Mouse (Mus musculus): ENCODE data around the gene Grik2. TPM values are rescaled to one million over a fixed set of nuclear protein-coding genes. Genes with fewer than 3 reads are reported as not detected.
"Not testable (repeated sequence)": the region's sequence is repeated elsewhere in the genome, so short reads cannot be mapped to it uniquely, and the experiment has no call there.

Gene Grik2
- total RNA-seq, 1 experiment from 2014 or later: not detected

- ATAC-seq (replicated peaks; ENCODE audit: low read depth, poor library complexity, severe bottlenecking): no peak
Observed at GRCm38 (mm10) chr10:49381852-49382251, 406.7 kb downstream of the Grik2 start.

GRCm38 (mm10) chr10:49368601-49369000 is 420.0 kb downstream of the Grik2 start:
- ATAC-seq (replicated peaks; ENCODE audit: low read depth, poor library complexity, severe bottlenecking): no peak

- ATAC-seq (replicated peaks; ENCODE audit: low read depth, poor library complexity, severe bottlenecking): no peak
Observed at GRCm38 (mm10) chr10:49365262-49365661, 423.3 kb downstream of the Grik2 start.

- no peak for ATAC-seq (replicated peaks; ENCODE audit: low read depth, poor library complexity, severe bottlenecking)
Observed at GRCm38 (mm10) chr10:49322413-49322812, 466.2 kb downstream of the Grik2 start.

GRCm38 (mm10) chr10:49319880-49320279 is 468.7 kb downstream of the Grik2 start:
- no peak for ATAC-seq (replicated peaks; ENCODE audit: low read depth, poor library complexity, severe bottlenecking)

- ATAC-seq (replicated peaks; ENCODE audit: low read depth, poor library complexity, severe bottlenecking): no peak
Observed at GRCm38 (mm10) chr10:49256247-49256939, 532.2 kb downstream of the Grik2 start.

GRCm38 (mm10) chr10:49237356-49237755 is 551.2 kb downstream of the Grik2 start:
- not testable (repeated sequence) for ATAC-seq (replicated peaks; ENCODE audit: low read depth, poor library complexity, severe bottlenecking)

- ATAC-seq (replicated peaks; ENCODE audit: low read depth, poor library complexity, severe bottlenecking): not testable (repeated sequence)
Observed at GRCm38 (mm10) chr10:49236844-49237243, 551.7 kb downstream of the Grik2 start.

GRCm38 (mm10) chr10:49220096-49220495 is 568.5 kb downstream of the Grik2 start:
- no peak for ATAC-seq (replicated peaks; ENCODE audit: low read depth, poor library complexity, severe bottlenecking)

- no peak for ATAC-seq (replicated peaks; ENCODE audit: low read depth, poor library complexity, severe bottlenecking)
Observed at GRCm38 (mm10) chr10:49219631-49220030, 568.9 kb downstream of the Grik2 start.

- no peak for ATAC-seq (replicated peaks; ENCODE audit: low read depth, poor library complexity, severe bottlenecking)
Observed at GRCm38 (mm10) chr10:49191773-49192371, 596.7 kb downstream of the Grik2 start.

- ATAC-seq (replicated peaks; ENCODE audit: low read depth, poor library complexity, severe bottlenecking): no peak
Observed at GRCm38 (mm10) chr10:49191291-49191690, 597.3 kb downstream of the Grik2 start.

- ATAC-seq (replicated peaks; ENCODE audit: low read depth, poor library complexity, severe bottlenecking): no peak
Observed at GRCm38 (mm10) chr10:49154134-49154533, 634.4 kb downstream of the Grik2 start.

- ATAC-seq (replicated peaks; ENCODE audit: low read depth, poor library complexity, severe bottlenecking): not testable (repeated sequence)
Observed at GRCm38 (mm10) chr10:49151496-49151895, 637.1 kb downstream of the Grik2 start.

GRCm38 (mm10) chr10:49149714-49150113 is 638.9 kb downstream of the Grik2 start:
- no peak for ATAC-seq (replicated peaks; ENCODE audit: low read depth, poor library complexity, severe bottlenecking)

GRCm38 (mm10) chr10:49142658-49143057 is 645.9 kb downstream of the Grik2 start:
- no peak for ATAC-seq (replicated peaks; ENCODE audit: low read depth, poor library complexity, severe bottlenecking)

- ATAC-seq (replicated peaks; ENCODE audit: low read depth, poor library complexity, severe bottlenecking): no peak
Observed at GRCm38 (mm10) chr10:49136816-49137215, 651.8 kb downstream of the Grik2 start.

GRCm38 (mm10) chr10:49131311-49131710 is 657.3 kb downstream of the Grik2 start:
- no peak for ATAC-seq (replicated peaks; ENCODE audit: low read depth, poor library complexity, severe bottlenecking)

GRCm38 (mm10) chr10:49050339-49050738 is 738.2 kb downstream of the Grik2 start:
- ATAC-seq (replicated peaks; ENCODE audit: low read depth, poor library complexity, severe bottlenecking): no peak

GRCm38 (mm10) chr10:49049391-49049790 is 739.2 kb downstream of the Grik2 start:
- no peak for ATAC-seq (replicated peaks; ENCODE audit: low read depth, poor library complexity, severe bottlenecking)

Data from common myeloid progenitor, adult 5-6 weeks (primary cell).